Mouse (Mus musculus) layer of hippocampus, adult 9-10 months (tissue): ENCODE results near the gene Kif5c.

Source experiments
- DNase-seq: peaks from one replicate; pipeline ENCODE4 v3.0.0; 2022; ENCODE audit warnings: low spot score

Kif5c gene

GRCm38 (mm10) chr2:49747670-49748069, 128.6 kb downstream of the Kif5c start:
- DNase-seq, result no peak

- DNase-seq, result peak; percentile 44
Observed at GRCm38 (mm10) chr2:49748628-49749342, 129.7 kb downstream of the Kif5c start.

DNA sequence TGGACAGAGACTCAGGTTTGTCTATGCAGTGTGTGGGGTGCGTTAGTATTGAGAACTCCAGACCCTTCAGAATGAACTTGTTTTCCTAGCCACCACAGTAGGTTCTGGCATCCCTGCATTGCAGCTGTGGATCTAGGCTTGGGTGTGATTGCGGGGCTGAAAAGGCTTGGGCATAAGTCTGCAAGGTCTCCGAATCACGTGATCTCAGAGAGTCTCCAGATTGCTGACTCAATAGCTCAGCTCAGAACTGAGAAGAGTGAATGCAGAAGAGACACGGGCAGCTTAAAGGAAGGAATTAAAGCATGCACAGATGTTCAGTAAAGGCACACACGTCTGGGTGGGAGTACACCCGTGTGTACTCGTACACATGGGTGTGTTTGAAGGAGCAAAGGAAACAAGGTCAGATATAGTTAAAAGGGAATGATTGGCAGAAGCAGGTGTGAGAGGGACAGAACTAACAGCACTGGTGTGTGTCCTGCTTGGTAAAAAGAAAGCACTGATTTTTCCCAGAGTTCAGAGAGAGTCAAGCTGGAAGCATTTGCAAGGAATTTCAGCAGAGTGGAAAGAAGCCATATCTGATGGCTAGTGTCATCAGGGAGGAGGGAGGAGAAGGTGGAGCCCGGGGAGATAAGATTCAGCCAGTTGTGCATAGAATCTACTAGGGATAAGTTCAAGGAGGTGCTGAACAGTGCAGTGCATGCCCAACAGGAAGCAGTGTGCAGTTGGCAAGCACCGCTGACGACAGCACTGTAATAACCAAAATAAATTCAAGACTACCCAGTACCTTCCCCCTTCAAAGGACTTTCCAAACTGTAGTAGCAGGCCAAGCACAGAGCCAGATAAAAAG, 130.9 kb downstream of the Kif5c start:
- DNase-seq, result no peak

GRCm38 (mm10) chr2:49751544-49752210, 132.6 kb downstream of the Kif5c start:
- DNase-seq, result no peak

DNA sequence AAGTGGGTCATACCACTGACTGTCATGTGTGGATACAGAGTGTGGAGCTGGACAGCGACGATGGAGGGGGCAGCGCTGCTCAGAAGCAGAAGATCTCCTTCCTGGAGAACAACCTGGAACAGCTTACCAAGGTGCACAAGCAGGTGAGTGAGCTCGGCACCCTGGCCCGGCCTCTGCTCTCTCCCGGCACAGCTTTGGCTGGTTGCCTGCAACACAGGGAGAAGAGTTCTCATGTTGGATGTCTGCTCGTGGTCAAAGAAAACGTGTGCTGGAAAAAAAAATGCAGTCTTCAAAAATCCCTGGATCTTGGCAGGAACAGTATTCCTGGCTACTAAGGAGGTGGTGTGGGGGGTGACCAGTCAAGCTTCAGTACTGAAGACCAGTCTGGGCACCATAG, 133.1 kb downstream of the Kif5c start:
- DNase-seq, result no peak

DNA sequence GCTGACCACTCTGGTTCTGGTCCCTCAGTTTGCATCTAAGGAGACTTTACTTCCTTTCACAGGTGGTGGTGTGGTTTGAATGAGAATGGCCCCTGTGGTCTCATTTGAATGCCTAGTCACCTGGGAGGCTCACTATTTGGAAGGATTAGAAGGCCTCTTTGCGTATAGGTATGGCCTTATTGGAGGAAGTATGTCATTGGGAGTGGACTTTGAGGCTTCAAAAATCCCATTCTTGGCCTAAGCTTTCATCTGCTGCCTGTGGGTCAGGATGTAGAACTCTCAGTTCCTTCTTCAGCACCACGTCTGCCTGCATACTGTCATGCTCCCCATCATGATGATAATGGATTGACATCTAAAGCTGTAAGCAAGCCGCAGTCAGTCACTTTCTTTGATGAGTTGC, 134.0 kb downstream of the Kif5c start:
- DNase-seq, result no peak

DNA sequence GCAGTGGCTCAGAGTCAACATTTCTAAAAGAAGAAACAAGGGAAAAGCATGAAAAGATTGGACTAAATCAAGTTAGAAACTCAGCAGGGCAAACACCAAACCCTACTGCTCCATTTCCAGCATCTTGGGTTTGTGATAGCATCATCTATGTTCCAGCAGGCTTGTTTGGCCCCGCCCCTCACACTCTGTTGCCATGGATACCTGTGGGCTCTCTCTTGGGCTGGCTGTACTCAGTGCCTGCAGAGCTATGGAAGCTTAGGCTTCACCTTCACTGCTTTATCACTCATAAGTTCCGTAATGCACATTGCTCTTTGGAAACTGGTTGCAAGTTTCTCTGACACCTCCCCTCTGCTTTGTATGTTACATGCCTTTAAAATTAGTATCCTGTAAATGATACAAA, 136.0 kb downstream of the Kif5c start:
- DNase-seq, result no peak

GRCm38 (mm10) chr2:49757616-49758015, 138.5 kb downstream of the Kif5c start:
- DNase-seq, result no peak

DNA sequence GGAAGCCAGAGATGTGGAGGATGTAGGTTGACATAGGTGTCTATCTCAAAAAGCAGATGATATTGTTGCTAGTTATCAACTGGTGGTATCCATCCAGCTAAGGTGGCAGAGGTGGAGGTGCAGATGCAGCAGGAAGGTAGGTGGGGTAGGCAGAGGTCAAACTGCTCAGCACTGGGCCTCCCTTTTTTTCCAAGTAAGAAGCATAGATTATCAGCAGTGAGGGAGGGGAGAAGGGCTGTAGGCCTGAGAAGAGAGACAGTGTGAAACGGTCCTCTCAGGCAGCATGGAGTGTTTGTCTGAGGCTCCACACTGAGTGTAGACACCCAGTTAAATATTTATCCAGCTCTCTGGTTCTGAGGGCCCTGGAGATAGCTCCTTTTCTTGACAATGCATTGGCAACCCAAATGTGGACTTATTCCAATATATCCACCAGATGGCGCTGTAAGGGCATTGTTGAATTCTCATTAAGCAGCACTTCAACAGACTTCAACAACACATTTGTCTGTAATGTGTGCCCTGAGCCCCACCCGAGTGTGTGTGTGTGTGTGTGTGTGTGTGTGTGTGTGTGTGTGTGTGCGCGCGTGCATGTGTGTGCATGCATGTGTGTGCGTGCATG, 145.3 kb downstream of the Kif5c start:
- peak; percentile 60 for DNase-seq

GRCm38 (mm10) chr2:49768916-49769315, 149.8 kb downstream of the Kif5c start:
- no peak for DNase-seq

DNA sequence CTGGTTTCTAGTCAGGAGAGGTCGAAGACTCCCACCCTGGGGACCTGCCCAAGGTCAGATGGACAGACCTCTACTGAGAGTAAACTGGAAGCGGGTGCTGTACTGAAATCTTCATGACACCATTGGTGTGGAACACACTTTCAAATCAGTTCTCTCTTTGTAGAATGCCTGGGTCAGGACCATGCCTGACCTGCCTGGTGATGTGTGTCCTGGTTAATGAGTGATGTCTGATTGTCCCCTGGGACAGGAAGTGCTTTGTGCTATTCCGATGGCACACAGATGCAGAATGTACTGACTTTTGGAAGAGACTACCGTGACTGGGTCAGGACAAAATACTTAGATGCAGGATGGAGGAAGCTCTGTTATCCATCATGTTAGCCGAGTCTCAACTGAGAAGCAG, 151.3 kb downstream of the Kif5c start:
- DNase-seq, result no peak

DNA sequence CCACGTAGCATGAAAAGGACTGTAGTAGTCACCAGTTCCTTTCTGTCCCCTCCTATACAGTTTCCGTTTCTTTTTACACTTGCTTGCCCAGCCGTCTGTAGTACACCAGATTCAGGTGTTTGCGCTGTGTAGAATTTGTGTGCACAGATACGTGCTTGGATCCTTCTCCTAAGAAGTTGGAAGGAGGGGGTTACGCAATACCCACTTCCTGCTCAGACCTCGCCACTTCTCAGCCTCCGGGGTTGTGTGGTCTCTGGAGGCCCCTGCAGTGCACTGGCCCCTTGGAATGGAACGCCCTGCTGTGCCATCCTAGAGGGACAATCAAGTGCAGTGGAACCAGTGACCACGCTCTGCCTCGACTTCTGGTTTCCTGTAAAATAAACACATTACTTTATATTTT, 152.1 kb downstream of the Kif5c start:
- no peak for DNase-seq

DNA sequence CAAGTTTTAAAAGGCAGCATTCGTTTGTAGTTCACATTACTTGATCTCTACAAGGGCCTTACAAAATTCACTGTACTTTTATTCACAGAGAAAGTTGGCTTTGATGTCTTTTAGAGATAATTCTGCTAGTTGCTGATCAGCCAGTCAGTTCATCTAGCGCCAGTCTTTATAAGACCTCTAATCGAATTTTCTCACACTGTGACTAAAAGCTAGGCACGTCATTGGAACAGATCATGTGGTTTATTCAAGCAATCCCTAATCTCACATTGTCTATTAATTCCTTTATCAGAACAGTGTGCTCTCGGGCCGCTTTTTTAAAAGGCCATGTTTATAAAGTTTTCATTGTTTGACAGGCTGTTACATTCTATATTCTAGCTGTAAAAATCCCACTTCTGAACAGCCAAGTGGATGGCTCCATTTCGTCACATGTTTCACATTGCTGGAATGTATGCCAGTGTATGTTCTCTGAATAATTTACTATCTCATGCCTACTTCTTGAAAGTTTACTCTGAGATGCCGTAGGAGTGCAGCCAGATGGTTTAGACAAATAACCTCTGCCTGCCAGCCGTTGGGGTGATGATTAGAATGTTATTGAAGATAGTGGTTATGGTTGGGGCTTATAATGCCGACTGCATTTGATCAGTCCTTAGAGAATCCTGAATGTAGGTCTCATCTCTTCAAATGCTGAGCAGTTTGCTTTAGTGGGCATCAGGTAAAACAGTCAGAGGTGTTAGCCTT, 154.3 kb downstream of the Kif5c start:
- no peak for DNase-seq

DNA sequence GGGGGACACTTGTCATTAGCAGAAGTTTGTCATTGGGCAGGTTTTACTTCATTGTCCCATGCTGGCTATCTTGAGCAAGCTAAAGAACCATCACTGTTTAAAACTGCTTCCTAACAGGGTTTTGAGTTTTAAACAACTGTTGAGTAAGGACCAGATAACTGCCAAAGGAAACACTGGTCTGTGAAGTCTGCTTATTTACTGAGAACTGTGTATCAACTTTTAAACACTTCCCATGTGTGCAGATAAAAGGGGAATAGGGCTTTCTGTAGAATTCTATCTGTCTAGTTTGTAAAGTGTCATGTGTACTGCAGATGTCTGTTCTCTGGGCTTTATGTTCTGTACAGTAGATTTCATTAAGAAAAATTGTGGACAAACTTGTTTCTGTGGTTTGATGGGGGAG, 155.1 kb downstream of the Kif5c start:
- DNase-seq, result no peak

DNA sequence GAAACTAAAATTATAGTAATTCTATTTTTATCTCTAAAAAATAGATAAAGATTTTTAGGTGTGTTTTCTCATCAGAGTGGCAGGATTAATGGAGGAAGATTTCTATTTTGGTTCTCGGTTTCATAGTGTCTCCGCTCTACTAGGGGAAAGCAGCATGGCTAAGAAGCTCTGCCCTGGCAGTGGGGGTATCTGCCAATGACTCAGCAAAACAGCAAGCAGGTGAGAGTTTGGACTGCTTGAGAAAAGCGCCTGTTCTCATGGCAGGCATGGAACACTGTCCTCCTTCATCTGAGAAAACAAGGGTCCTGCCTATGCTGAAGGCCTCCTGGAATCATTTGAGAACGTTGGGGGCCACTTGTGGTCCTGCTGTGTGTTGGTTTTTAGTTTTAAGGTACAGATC, 156.1 kb downstream of the Kif5c start:
- DNase-seq, result no peak

GRCm38 (mm10) chr2:49775735-49776134, 156.6 kb downstream of the Kif5c start:
- DNase-seq, result no peak

- DNase-seq, result no peak
Observed at GRCm38 (mm10) chr2:49776407-49776806, 157.3 kb downstream of the Kif5c start.

DNA sequence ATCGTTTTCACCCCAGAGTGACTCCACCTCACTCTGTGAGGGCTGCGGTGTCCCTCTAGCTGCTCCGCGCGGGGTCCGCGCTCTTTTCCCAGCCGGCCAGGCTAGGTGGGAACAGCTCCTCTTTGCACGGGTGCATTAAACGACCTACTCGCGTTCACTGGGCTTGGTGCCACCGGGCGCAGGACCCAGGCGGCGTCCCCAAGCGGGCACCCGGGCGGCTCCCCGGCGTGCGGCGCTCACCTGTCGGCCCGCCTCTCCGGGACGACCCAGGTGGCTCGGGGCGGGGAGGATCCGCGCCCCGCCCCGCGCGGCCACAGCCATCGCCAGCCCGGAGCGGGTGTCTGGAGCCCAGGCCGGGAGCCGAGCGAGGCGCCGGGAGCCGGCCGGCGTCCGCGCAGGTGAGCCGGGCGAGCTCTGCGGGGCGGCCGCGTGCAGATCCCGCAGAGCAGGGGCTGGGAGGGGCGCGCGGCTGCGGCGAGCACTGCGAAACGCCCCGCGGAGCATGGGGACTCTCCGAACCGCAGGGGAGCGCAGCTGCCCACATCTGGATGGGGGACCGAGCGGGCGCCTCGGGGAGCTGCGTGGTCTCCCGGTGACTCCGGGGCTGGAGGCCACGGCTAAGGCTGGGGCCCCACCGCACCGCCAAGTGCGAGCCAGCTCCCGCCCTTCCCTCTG, 168.4 kb downstream of the Kif5c start, which contains the start of gene Lypd6b:
Gene Lypd6b (plus strand): TSS at position 313 of the 675 bp plus-strand sequence.
- DNase-seq, result no peak

DNA sequence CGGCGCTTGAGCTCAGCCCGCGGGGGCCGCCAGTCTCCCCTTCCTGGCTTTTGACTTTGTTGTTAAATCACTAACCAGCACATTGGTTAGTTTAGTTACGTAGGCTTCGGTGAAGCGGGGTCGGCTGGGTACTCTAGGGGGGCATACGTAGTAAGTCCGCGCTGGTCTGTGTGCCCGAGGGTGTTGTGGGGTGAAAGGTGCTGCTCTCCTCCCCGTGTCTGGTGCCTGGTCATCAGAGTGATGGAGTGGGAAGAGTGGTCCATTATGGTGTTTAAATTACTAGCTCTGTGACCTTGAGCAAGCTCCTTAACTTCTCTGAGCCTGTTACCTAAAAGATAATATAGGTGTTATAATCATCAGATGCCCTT, 168.9 kb downstream of the Kif5c start:
- no peak for DNase-seq

- no peak for DNase-seq
Observed at GRCm38 (mm10) chr2:49788643-49789042, 169.5 kb downstream of the Kif5c start.

GRCm38 (mm10) chr2:49789078-49789477, 170.0 kb downstream of the Kif5c start:
- no peak for DNase-seq
